Mouse (Mus musculus) liver, embryonic 14.5 days (tissue): ENCODE measurements around the gene Fndc9.

Experiments
- CTCF ChIP-seq: IDR thresholded peaks from 2 replicates; pipeline ENCODE4 v1.5.1; 2016; ENCODE audit warnings: antibody characterized with exemption, low read depth, control low read depth
- EP300 ChIP-seq: IDR thresholded peaks from 2 replicates; pipeline ENCODE4 v1.6.1; 2016; ENCODE audit warnings: antibody characterized with exemption, low read depth

DNA sequence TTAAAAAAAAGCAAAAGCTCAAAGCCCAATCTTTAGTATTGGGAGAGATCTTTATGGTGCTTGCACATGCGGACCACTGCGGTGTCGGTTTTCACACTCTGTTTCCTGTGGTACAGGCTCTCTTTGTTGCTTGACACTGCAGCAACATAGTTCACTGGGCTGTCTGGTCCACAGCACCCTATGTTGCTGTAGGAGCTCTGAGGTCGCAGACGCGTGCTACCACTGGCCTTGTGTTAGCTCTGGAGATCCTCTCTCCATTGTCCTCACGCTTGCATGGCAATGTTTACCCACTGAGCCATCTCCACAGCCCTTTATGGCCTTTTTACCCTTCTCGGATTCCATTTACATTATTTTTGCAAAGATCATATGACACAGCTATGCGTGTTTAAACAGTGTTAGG, 34.1 kb downstream of the Fndc9 start:
- TF ChIP-seq CTCF (no peak), EP300 (no peak)
